Mouse (Mus musculus): Measurements from ENCODE around the gene Neurl3.

The Neurl3 gene

DNA sequence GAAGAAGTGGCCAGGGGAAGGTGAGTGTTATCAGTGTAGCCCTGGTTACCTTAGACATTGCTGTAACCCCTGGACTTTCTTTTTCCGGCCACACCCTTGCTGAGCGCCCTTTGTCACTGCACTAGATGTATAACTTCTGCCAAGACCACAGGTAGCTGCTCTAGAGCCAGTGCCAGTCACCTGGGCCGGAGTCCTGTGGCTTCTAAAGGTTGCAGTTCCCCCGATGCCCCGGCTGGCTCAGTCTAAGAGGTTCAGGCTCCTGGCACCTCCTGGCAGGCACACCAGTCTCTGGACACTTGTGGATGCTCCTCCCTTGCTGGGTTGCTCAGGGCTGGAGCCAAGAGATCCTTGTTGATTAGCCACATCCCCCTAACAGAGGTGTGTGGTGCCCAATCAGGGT, at the start of gene Neurl3:
TSS of gene Neurl3 (minus strand) at position 225 of the 400 bp plus-strand sequence.
- no peak for DNase-seq (ENCODE audit: low spot score in 2 of 2)

GRCm38 (mm10) chr1:36323746-36324448, 49.4 kb upstream of the Neurl3 start:
- no peak for DNase-seq (ENCODE audit: low spot score in 2 of 2)

DNA sequence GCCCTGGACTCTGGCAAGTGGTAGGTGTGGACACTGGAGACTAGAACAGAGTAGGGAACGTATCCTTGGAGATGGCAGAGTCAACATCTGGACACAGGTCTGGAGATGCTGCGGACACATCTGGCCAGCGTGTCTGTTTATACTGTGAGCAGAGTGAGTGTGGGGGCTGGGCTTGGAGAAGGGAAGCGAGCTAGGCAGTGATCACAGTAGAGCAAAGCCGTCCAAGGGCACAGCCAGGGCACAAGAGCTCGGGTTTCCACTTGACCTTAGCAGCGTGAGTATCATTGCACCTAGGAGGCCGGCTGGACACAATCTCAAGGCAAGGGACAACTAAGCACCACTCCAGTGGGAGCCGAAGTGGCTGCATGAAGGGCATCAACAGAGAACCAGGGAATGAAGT, 48.6 kb upstream of the Neurl3 start:
- no peak for DNase-seq (ENCODE audit: low spot score in 2 of 2)

DNA sequence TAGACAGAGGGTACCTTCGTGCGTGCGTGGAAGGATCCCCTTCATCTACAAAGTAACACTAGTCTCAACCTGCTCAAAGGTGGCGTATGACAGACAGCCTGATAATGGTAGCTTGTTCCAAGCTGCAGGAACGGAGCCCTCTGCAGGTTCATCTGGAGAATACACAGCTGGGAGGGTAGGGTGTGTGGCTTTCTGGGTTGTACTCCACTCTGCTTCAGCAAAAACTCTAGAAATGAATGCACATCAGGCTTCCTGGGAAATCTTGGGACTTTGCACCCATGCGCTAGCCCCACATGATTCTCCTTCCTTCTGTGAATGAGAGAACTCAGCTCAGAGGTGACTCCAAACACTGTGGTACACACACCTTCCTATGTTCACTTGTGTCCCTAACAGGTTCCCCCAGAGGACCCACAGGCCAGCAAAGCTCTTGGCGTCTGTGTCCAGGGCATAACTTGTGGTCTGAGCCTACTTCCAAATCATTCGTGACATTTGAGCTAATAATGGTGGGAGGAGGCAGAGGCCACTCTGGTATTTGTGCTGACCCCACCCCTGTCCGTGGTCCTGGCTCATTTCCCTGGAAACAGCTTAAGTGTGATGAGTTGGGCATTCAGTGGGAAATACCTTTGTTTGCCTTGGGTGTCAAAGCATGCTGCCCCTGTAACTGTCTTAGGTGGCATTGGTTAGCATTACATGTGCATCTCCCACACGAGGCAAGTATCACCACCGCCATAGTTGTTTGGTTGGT, 47.5 kb upstream of the Neurl3 start:
- no peak for DNase-seq (ENCODE audit: low spot score in 2 of 2)

- DNase-seq (ENCODE audit: low spot score in 2 of 2): no peak
Observed at GRCm38 (mm10) chr1:36321164-36321563, 46.7 kb upstream of the Neurl3 start.

- no peak for DNase-seq (ENCODE audit: low spot score in 2 of 2)
Observed at GRCm38 (mm10) chr1:36315776-36316100, 41.3 kb upstream of the Neurl3 start.

DNA sequence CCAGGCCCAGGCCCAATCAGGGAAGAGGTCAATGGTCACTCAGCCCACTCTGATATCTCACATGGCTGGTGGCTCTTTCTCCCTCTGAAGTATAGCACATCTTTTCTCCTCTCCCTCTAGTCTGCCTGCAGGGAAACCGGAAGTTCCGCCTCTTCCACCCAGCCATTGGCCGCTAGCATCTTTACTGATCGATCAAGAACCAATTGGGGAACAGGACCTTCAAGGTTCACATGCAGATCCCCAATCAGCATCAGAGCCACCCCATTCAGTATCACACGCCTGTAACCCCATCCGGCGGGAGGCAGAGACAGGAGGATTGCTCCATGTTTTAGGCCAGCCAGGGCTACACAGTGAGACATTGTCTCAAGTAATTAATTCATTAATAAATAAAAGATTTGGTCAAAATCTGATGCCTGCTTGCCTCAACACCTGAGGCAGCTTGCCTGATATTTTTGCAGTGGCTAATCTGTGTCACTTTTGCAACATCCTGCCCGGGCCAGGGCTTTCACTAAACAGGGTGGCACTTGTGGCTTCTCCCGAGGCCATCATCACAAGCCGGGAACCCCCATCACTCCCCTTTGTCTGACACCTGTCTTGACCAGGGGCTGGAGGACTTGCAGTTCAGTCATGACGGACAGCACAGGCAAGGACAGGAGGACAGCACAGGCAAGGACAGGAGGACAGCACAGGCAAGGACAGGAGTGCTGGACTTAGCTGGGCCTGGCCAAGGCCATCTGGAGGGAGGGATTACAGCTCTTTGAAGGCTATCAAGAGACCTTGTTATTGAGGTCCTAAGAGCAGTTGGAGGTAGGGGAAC, 40.7 kb upstream of the Neurl3 start:
- DNase-seq (ENCODE audit: low spot score in 2 of 2): no peak

DNA sequence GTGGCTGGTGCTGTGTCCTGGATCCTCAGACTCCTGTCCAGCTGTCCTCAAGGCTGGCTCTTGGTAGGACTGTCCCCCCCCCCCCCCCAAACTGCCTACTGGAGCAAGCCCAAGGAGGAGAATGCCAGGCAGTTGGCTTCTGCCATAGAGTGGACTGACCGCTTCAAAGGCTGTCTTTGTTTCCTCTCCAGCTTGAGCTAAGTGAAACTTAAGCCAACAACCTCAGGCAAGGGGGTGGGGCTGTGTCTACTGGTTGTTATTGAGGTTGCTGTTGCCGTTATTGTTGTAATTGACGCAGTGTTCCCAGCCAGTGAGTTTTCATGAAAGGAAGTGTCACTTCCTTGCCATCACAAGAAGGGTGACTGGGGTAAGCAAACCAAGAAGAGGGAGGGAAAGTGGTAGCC, 35.0 kb upstream of the Neurl3 start:
- no peak for DNase-seq (ENCODE audit: low spot score in 2 of 2)

GRCm38 (mm10) chr1:36308966-36309475, 34.5 kb upstream of the Neurl3 start:
- DNase-seq (ENCODE audit: low spot score in 2 of 2): no peak

GRCm38 (mm10) chr1:36308451-36308901, 34.0 kb upstream of the Neurl3 start:
- no peak for DNase-seq (ENCODE audit: low spot score in 2 of 2)

- peak; percentile 71 to 84 for DNase-seq (ENCODE audit: low spot score in 2 of 2)
Observed at GRCm38 (mm10) chr1:36307495-36308280, 33.2 kb upstream of the Neurl3 start, which contains the start of gene Arid5a. TSS of gene Arid5a (plus strand) at chr1:36307733.

GRCm38 (mm10) chr1:36307121-36307494, 32.6 kb upstream of the Neurl3 start:
- DNase-seq (ENCODE audit: low spot score in 2 of 2): no peak

DNA sequence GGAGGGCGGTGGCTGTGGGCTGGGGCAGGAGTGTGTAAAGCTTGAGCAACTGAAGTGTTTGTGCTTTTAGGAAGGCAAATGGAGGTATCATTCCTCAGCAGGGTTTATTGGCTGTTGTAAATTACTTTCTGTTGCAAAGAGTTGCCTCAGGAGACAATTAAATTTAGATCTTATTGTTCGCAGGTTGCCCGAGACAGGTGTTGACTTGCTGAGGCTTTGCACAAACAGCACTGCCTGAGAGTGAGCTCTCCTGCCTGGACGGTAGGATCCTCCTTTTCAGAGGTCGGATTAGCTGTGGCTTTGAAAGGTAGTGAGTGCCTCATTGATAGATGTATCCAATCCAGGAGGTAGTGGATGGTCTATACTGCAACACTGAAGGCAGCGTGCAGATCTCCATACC, 31.6 kb upstream of the Neurl3 start:
- no peak for DNase-seq (ENCODE audit: low spot score in 2 of 2)

- DNase-seq (ENCODE audit: low spot score in 2 of 2): no peak
Observed at GRCm38 (mm10) chr1:36304764-36305163, 30.3 kb upstream of the Neurl3 start.

DNA sequence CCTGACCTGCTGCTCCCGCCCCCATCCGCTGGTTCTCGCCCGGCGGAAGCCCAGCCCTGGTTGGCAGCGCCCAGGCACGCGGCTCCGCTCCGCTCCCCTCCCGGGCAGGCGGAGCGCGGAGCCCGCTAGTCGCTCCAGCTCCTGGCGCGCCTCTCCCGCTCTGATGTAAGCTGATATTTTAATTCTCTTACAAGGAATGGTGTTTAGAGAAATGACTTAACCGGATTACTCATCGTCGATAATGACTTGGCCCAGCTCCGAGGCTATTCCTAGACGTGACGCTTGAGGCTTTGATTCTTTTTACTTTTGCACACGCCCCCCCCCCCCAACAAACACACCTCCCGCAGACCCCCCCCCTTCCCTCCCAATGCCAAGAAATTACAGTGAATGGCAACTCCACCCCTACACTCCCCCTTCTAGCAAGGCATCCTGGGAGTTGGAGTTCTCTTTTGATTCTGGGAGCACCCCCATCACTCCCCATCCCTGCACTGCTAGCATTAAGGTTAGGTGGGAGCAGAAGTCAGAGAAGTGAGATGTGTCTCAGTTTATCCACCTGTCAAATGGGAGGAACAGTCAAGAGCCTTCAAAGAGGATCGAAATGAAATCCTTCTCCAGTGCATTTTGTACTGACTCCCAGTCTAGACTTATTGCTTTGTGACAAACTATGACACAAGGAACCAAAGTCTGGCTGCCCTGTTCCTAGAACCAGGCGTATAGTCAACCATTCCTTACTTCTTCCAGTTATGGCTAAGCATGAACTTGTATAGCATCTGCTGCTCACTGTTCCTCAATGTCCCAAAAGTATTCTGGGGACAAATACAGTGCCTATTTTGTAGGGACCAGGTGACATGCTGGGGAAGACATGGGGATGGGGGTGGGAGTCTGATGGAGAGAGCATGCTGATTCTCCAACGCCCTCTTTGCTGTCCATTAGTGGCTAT, 29.2 kb upstream of the Neurl3 start:
- DNase-seq (ENCODE audit: low spot score in 2 of 2): peak; percentile 72 to 83

DNA sequence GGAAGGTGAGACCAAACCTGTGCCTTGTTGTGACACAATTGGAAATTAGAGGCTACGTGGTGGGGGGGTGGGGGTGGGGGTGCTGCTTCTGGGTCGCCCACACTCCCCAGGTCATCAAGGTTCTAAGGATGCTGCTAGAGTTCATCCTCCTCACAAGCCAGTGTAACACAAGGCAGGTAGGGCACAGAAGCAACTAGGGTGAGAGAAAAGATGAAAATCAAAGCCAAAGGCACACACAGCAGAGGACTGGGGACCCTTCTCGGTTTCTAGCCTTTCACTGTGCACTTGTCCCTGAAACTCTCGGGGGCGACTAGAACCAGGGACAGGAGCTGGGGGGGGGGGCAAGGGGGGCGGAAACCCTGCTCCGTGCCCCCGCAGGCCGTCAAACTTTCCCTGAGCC, 28.5 kb upstream of the Neurl3 start:
- DNase-seq (ENCODE audit: low spot score in 2 of 2): no peak

- DNase-seq (ENCODE audit: low spot score in 2 of 2): no peak
Observed at GRCm38 (mm10) chr1:36302273-36302672, 27.8 kb upstream of the Neurl3 start.

DNA sequence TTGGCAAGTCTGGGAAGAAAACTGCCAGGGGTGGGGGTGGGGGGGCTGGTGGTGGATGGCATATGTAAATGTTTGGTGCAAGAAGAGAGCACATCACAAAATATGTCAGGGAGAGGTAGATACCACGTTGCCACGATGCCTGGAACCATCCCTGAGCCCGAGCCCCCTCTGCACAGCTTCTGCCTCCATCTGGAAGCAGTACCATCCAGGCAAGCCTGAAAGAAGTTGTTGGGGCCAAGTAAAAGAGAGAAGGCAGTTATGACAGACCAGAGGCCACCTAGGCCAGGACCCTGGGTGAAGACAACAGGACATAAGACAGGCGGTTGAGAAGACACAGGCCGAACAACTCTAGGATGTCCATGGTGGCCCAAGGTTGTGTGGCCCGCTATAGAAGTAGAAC, 26.0 kb upstream of the Neurl3 start:
- DNase-seq (ENCODE audit: low spot score in 2 of 2): no peak

GRCm38 (mm10) chr1:36299676-36300075, 25.2 kb upstream of the Neurl3 start:
- no peak for DNase-seq (ENCODE audit: low spot score in 2 of 2)

DNA sequence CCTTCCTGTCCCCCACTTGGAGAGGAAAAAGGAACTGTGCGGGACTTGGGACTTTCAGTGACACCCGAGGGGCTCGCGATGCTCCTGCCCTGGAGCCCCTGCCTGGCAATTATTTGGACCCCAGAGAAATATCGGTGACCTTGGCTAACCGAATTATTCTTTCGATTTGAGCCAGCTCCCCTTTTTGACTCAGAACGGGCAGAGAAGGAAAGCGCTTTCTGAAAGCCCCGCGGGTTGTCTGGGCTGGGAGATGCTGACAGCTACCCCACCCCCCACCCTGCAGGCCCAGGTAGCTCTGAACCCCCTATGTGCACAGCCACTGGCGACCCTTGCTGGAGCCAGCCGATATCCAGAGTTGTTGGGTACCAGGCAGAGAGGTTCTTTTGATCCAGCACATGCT, 24.6 kb upstream of the Neurl3 start:
- no peak for DNase-seq (ENCODE audit: low spot score in 2 of 2)
